Mouse (Mus musculus) ovary, postnatal 36 days (tissue): ENCODE data around the gene Lfng.

ENCODE experiments used
- DNase-seq: peaks from one replicate; pipeline ENCODE4 v3.0.0; 2022; ENCODE audit warnings: low spot score, mixed read lengths

Lfng gene

DNA sequence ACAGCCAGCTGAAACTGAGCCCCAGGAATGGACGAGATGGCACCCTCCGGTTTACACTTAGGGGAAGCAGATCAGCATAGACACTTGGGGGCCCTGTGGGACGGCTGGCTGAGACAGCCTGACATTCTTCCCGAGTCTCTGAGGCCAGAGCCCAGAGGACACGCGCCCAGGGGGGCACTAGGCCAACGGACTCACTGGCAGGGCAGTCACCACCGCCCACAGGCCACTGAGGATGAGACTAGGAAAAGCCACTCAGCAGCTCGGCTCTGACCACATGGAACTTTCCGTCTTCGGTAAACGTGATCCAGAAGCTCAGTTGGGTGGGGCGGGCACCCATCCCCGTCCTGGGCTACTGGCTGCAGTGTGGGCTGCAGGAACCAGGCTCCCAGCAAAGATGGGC is 32.8 kb downstream of the Lfng start:
- DNase-seq = no peak

DNA sequence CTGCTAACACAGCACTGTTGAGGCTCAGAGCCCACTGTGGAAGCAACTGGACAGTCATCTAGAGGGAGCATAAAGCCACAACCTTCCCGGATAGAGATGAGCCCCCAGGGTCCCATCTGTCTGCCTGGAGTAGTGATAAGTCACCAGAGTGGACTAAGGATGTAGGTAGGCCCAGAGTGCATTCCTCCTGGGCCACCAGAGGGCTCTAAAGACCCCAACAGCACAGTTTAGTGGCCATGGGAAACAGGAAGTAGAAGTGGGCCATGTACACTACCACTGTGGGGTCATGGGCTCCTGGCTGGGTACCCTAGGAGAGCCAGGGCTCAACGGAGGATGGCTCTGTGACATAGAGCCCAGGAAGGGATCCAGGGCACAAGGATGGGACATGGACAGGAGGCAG is 33.7 kb downstream of the Lfng start:
- DNase-seq = no peak

DNA sequence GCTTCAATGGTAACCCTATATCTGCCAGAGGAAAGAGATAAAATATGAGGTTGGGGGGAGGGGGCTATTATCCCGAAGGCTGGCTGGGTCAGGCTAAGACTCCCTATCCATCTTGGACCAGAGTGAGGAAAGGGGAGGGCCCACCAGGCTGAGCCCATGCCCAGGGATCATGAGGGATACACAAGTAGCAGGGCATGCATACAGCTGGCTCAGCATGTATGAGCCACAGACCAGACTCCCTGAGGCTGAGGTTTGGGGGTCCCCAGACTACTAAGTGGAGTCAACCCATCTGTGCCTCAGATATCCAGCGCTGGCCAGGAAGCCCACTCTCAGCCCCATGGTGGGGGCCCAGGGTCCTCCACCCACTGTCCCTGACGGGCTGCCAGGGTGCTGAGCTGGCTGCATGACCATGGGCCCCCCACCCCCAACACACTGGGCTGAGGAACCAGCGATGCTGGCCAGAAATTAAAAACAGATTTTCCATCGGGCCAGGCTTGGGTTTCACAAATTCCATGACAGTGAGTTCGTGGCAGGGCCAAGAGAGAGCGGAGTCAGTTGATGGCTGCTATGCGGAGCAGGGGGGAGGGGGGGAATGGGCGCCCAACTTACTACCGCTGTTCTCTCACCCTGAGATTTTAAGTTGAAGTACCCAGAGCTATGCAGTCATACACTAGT is 34.3 kb downstream of the Lfng start:
- DNase-seq = no peak

DNA sequence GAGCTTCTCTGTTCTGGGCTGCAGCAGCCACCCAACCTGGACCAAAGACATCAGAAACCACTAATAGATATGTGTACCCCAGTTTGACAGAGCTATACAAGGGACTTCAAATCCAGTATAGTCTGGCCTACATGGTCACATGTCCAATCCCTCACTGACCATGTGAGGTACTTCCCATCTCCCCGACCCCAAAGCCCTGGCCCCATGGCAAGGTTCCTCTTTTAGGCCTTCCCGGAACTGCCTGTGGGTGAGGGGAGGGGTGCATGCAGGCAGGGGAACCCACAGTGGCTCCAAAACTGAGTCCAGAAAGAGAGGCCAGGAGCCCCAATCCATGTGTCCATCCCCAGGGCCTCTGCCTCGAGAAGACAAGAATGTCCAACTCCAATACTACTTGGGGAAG is 35.0 kb downstream of the Lfng start:
- DNase-seq = no peak

DNA sequence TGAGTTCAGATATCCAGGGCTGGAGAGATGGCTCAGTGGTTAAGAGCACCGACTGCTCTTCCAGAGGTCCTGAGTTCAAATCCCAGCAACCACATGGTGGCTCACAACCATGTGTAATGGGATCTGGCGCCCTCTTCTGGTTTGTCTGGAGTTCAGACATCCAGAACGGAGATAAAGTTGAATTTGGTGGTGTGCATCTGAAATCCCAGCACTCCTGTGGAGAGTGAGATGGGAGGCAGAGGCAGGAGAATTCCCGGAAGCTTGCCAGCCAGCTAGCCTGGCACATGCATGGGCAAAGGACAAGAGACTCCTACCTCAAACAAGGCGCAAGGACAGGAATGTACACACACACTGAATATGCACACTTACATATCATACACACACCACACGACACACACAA is 37.1 kb downstream of the Lfng start:
- DNase-seq = no peak

DNA sequence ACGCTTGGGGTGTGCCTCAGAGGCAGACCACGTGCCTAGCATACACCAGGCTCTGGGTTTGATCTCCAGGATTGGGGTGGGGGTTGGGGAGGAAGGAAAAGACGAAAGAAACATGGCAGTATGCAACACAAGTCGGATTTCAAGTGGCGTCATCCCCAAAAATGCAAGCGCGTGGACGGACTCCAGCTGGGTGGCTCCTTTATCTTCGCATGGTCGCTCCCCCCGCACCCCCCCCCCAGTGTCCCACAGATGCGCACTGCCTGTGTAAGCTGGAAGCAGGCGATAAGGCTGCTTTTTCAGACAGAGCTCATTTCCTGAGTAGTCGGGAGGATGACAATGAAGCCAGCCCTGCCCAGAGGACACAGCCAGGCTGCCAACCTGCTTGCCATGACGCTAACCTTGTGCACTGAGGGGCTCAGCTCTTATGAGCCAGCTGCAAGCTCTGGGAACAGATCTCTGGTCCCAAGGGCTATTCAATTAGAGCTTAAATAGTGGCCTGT is 37.6 kb downstream of the Lfng start:
- no peak for DNase-seq

DNA sequence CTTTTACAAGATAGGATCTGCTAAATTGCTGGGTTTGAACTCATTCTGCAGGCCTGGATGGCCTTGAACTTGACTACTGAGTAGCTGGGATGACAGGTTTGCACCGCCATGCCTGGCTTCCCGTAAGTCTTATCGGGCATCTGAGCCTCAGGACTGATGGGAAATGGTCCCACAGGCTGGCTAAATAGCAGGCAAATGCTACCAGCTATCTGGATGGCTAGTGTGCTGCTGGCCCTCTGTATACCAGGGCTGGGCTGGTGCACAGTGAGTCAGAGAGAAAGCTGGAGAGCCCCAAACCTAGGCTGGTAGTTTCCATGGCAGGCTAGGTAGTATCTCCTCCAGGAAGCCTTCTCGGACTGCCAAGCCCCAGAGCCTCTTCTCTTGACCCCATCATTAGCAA is 38.3 kb downstream of the Lfng start:
- no peak for DNase-seq

DNA sequence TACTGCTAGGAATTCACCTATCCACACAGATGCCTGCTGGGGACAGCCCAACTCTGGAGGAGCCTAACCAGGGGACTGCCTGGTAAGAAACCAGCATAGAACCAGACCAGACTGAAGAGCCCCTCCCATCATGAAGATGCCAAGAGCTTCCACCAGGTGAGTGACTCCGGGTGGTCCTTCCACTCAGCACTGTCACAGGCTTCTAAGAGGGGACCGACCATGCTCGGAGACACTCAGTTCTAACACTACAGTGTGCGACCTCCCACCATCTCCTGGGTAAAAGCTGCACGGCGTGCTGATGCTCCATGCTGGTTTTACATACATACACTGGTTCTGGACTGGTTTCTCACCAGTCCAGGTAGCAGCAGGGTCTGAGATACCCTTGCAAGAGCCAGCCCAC is 39.1 kb downstream of the Lfng start:
- no peak for DNase-seq

DNA sequence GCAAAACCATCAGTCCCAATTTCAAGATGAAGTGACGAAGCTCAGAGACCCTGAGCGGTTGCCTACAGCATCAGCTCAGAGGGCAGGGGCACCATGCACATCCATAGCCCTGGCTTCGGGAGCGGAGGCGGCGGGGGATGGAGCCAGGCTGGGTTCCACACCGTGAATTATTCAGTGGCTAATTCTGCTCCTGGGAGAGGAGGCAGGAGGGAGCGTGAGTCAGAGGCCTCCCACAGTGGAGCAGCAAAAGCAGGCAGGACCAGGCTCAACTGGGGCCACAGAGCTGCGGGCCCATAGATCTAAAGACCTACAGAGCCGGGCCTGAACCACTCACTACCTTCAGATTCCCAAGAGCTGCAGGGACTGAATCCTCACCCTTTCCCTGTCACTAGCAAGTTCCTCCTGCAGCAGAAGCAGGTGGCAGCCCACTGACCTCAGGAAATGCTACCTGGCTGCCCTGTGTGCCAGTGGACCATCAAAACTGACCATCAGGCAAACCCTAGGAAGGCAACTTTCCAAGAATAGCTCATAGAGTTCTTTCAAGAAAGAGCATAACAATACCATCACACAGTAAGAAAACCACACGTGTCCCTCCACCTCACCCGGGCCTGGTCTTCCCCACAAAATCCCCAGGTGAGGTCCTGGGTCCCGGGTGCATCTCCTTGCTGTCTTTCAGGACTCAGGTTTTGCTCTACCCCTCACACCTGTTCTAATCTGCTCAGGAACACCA is 40.1 kb downstream of the Lfng start:
- DNase-seq = no peak

DNA sequence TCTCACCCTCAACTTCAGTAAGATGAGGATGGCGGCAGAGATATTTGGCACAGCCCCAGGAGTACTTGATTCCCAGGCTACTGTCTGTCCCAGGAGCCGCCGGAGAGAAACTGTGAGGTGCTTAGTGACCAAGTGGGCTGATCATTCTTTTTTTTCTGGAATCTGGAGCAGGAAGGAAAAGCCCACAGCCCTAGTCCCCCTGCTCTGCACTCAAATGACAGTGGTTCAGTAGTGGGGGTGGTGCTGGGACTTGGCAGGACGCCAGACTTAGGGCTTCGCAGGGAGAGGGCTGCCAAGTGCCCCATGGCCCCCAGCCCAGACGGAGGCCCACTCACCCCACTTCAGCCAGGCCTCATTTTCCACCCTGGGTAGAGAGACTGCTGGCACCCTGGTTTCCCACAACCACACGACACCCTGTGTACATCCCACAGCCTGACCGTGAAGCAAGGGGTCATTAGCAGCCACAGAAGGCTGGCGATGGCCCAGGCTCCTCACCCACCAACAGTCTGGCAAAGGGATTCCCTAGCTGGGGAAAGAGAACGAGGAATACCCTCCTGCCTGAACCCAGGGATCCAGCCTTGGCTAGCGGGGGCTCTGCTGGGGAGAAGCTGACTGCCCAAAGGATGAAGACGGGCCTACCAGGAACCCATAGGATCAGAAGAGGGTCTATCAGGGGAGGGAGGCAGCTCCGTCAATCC is 40.9 kb downstream of the Lfng start:
- DNase-seq = peak; percentile 47

DNA sequence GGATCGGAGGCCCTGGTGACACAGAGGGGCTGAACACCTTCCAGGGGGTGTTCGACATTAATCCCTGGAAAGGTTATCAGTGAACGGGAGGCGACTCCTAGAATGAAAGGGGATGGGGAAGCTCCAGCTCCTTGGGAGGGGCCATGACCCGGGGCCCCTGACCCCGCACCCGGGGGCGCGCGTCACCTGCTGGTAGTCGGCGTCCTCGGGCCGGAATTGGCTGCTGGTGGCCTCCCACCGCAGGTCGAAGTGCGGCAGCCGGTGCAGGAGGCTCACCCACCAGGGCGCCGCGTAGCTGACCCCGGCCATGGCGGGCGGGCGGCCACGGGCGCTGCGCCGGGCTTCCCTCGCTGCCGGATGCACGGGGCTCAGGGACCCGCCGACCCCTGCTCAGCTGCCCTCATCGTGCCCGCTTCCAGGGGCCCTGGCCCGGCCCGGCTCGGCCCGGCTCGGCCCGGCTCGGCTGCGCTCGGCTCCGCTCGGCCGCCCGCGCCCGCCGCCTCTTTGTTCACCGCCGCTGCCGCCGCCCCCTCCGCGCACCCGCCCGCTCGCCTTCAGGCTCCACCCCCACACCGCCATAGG is 41.5 kb downstream of the Lfng start, which contains the start of gene Ttyh3:
TSS of gene Ttyh3 (minus strand) at position 513 of the 582 bp plus-strand sequence.
- DNase-seq = no peak

DNA sequence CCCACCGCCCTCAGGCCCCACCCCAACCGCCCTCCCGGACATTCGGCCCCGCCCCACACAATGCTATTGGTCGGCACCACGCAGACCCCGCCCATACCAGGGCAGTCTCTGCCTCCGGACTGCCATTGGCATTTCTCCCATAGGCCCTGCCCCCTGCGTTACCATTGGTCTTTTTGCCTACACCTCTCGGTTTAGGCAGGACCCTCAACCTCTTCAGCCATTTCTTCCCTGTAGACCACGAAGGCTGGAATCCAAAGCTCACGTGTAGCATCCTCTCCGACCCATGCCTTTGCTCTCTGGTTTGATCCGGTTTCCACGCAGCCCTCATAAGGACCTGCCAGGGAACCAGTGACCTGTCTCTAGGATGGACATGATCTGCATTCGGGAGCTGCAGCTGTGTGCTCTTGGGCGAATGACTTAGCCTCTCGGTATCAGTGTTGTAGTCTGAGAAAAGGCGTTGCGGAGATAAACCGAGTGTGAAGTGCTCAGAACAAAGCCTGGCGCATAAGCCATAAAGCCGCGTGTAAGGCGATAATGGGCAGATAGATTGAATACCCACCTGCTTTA is 42.1 kb downstream of the Lfng start:
- peak; percentile 98 for DNase-seq

DNA sequence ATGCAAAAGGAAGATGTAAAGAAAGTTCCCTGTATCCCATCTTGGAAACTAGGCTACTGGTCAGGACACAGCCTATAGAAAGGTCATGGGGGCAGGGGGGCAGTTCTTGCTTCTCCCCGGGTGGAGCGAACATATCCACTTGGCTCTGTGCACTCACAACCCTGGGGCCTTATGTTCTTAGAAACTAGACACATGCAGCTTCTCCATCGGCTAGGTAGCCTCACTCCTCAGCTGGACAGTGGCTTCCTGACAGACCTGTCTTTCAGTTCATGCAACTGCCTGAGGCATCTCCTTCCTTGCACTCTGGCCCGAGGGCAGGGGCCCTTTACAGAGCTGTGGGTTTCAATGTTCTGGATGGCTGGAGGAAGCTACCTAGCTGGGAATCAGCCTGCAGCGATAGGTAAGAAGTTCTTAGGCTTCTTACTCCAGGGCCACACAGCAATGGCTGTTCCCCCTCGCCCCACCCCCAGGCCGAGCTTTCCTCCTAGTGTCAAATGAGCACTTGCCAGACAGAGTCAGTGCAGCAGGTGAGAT is 42.8 kb downstream of the Lfng start:
- DNase-seq = no peak

DNA sequence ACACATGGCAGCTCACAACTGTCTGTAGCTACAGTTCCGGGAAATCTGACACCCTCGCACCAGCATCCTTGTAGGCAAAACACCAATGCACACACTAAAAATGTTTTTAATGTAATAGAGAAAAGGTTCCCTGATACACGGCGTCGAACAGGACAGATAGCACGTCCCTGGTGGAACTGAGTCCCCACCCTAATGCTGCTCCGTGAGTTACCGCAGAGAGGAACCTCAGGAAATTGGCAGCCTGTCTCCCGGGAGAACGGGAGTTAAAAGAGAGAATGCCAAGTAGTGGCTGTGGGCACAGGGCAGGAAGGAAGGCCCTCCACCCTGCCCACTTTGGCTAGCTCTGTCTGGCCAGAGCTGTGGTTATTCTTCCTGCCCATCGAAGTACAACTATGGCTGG is 44.1 kb downstream of the Lfng start:
- no peak for DNase-seq

DNA sequence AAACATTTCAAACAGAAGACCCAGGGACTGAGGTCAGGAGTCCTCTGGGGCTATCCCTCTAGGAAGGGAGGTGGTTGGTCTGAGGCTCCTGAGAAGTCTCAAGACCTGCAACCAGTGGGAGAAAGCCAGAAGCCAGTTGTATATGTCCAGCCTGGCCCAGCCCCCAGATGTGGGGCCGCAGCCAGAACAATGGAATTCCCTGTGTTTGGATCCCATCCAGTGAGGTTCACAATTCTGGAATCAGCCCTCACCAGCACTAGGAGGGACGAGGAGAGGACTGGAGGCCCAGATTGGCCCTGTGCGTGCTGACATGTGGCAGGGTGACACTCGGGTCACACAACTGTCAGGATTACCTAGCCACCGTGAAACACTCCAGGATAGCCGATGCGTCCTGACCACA is 45.5 kb downstream of the Lfng start:
- no peak for DNase-seq

DNA sequence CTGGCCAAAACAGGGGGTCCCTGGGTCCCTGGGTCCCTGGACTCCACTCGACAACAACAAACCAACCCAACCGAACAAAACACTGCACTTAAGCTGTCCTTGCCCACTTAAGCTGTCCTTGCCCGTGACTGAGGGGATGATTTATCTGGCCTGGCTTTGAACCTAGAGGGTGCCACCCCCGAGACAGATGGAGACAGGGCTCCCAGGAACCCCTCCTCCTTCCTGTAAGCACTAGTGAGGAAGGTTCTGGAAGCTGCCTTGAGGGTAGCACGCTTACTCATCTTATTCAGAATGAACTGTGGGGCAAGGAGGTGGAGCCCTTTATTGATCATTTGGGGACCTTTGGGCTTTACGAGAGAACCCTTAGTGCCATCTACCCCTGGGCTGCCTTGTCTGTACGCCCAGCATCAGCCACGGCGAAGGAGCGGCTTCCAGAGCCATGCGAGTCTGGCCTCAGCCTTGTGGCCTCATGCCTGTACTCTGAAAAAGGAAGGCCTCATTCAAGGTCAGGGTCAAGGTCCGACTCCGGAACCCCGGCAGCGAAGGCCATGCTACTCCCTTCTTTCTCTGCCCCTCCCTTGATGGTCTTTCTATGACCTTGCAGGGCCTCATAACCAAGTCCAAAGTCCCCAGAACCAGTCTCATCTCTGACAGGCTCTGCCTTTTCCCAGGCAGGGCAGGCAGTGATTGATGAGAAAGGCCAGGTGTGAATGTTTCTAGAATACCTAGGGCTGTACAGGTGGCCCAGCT is 47.2 kb downstream of the Lfng start:
- peak; percentile 54 for DNase-seq

DNA sequence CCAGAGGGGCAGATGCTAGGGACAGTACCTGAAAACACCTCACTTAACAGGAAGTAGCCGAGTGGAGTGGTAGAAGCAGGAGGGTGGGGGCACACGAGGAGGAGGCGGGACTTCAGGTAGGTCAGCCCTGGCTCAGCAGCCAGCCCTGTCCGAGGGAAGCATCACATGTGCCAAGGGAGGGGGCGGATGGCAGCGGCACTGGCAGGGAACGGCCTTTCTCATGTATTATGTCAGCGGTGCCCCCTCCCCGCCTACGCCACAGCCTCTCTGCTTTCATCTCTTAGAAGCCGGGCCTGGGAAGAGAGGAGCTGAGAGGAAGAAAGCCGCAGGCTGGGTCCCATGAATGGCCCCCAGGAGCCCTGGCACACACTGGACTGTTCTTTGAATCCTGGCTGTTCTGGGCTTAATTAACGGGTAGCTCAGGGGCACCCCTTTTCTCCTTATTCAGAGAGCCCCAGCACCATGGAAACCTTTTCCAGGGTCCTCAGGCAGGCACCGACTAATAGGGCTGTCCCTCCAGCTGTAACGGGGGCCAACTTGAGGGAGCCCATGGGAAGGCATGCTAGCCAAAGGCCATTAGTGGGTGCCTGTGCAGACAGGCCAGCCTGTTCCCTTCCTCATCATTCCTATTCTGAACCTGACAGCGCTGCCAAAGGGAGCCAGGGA is 52.6 kb downstream of the Lfng start:
- DNase-seq = no peak

DNA sequence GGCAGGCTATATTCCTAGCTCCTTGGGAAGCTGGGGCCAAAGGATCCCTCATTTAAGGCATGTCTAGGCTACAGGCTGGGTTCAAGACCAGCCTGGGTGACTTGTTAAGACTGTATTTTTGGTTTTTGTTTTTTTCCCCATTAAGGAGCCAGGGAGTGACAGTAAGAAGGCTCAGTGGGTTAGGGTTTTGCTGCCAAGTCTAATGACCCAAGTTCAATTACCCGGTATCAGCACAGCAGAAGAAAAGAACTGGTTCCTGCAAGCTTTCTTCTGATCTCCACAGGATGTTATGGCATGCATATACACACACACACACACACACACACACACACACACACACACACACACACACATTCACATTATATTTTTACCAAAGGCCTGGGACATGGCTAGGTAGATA is 53.3 kb downstream of the Lfng start:
- no peak for DNase-seq

DNA sequence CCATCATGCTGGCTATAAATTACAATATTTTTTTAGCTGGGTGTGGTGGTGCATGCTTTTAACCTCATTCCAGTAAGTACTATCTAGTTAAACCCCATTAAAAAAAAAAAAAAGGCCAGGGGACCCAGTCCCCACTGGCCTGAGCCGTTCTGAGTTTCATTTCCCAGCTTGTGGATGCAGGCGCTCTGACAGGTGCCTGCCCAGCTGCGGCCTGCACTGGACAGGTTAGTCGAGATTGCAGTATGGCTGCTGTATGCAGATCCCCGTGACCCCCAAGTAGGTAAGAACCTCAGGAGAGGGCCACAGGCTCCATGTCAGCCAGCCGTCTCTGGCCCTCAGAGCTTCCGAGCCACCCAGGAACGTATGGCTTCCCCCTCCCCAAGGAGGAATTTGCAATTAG is 54.3 kb downstream of the Lfng start:
- DNase-seq = no peak

DNA sequence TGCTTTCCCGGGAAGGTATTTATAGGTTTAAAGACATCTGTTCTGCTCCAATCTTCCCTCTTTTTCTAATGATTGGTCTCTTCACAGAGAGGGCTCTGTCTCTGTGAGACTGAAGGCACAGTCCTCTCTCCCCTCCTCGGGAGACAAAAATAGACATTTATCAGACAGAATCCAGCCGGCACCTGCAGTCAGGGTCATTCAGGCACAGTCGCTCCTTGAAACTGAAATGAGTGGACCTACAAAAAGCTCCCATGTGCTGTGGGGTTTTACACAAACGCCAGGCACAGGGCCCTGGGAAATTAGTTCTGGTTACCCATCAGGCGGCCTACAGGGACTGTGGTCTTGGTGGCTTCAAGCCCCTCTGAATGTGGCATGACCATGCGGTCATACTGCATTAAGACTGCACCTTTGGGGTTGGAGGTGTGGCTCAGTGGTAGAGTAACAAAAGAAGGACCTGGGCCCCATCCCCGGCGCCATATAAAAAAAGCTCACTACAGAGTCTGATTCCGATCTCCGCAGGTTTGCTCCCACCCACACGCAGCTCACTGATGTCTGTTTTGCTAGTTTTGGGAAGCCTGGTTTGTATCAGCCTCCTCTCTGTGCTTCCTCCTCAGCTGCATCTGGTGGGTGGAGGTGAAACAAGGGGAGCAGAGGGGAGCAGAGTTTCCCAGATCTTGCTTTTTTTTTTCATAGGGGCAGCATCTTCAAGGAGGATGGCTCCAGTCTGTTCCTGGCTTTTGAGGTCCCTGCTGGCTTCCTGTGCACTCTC is 54.9 kb downstream of the Lfng start:
- no peak for DNase-seq
